In the genomic region with DNA sequence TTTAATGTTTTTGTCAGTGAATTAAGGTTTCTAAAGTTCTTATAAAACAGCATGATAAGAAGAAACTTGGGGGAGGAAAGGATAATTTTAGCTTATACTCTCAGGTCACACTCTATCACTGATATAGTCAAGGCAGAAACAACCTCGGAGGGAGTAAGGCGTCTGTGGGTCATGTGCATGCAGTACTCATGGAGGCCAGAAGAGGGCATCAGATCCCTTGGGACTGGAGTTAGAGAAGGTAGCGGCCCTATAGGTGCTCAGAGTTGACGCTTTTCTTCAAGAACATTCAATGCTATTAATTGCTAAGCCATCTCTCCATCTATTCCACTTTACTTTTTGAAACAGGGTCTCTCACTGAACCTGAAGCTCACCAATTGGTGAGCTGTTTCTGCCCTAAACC, we compare ENCODE assay signal across 9 mouse cellular contexts. TPM values are rescaled to one million over a fixed set of nuclear protein-coding genes. Genes with fewer than 3 reads are reported as not detected.
DNase-seq lines count a peak whose midpoint lies in the region; ATAC-seq and TF ChIP-seq lines count a peak whose summit lies in the region.
"Had no signal": no experiment of that assay in that cellular context is flagged by ENCODE, and none has a peak within 500 bp of the region (broad histone marks: within the 10 kb centered on the region; RNA-seq: fewer than 3 reads in every experiment).

No protein-coding gene starts in this region.

- H3K4me3 ChIP-seq in hindbrain, embryonic 10.5 days = no peak overlapping the region
- no peak overlapping the region for H3K4me3 ChIP-seq in hindbrain, embryonic 12.5 days
- H3K4me3 ChIP-seq in forebrain, embryonic 14.5 days (ENCODE audit: low read depth, low read length) = no peak overlapping the region
- no peak overlapping the region for H3K4me3 ChIP-seq in intestine, embryonic 15.5 days (replicated peaks)
- H3K4me3 ChIP-seq in midbrain, embryonic 11.5 days (ENCODE audit: low read depth, low read length) = no peak overlapping the region
- no peak overlapping the region for H3K4me3 ChIP-seq in stomach, postnatal 0 days (ENCODE audit: low read depth, low read length)
- H3K4me3 ChIP-seq: lung, embryonic 15.5 days had no signal

- no peaks in the 10 kb centered on the region for H3K4me1 ChIP-seq in hindbrain, embryonic 10.5 days (replicated peaks)
- H3K4me1 ChIP-seq in hindbrain, embryonic 12.5 days = no peaks in the 10 kb centered on the region
- no peaks in the 10 kb centered on the region for H3K4me1 ChIP-seq in forebrain, embryonic 14.5 days (ENCODE audit: control insufficient read depth, insufficient read depth, low read length)
- H3K4me1 ChIP-seq in intestine, embryonic 15.5 days (replicated peaks) = no peaks in the 10 kb centered on the region
- H3K4me1 ChIP-seq in midbrain, embryonic 11.5 days (ENCODE audit: control insufficient read depth, insufficient read depth, low read length) = no peaks in the 10 kb centered on the region
- no peaks in the 10 kb centered on the region for H3K4me1 ChIP-seq in stomach, postnatal 0 days (replicated peaks; ENCODE audit: control insufficient read depth, insufficient read depth)
- H3K4me1 ChIP-seq: lung, embryonic 15.5 days had no signal

- H3K27me3 ChIP-seq in hindbrain, embryonic 10.5 days (ENCODE audit: insufficient read depth, poor library complexity, severe bottlenecking) = no peaks in the 10 kb centered on the region
- no peaks in the 10 kb centered on the region for H3K27me3 ChIP-seq in hindbrain, embryonic 12.5 days
- H3K27me3 ChIP-seq in forebrain, embryonic 14.5 days (replicated peaks; ENCODE audit: control insufficient read depth, insufficient read depth, low read length) = no peaks in the 10 kb centered on the region
- no peaks in the 10 kb centered on the region for H3K27me3 ChIP-seq in intestine, embryonic 15.5 days (replicated peaks)
- H3K27me3 ChIP-seq in midbrain, embryonic 11.5 days (ENCODE audit: control insufficient read depth, insufficient read depth, low read length) = no peaks in the 10 kb centered on the region
- no peaks in the 10 kb centered on the region for H3K27me3 ChIP-seq in stomach, postnatal 0 days (ENCODE audit: control insufficient read depth, insufficient read depth, low read length)
- H3K27me3 ChIP-seq: lung, embryonic 15.5 days had no signal

- WGBS in hindbrain, embryonic 10.5 days = 17% methylated on average over 4 of the region's 4 CpGs
- WGBS in hindbrain, embryonic 12.5 days = 12% methylated on average over 4 of the region's 4 CpGs
- WGBS in forebrain, embryonic 14.5 days = 4% methylated on average over 4 of the region's 4 CpGs
- 5% methylated on average over 4 of the region's 4 CpGs for WGBS in intestine, embryonic 15.5 days
- 15% methylated on average over 4 of the region's 4 CpGs for WGBS in midbrain, embryonic 11.5 days
- 3% methylated on average over 4 of the region's 4 CpGs for WGBS in stomach, postnatal 0 days

- H3K36me3 ChIP-seq in hindbrain, embryonic 10.5 days = no peaks in the 10 kb centered on the region
- H3K36me3 ChIP-seq in hindbrain, embryonic 12.5 days = no peaks in the 10 kb centered on the region
- H3K36me3 ChIP-seq in forebrain, embryonic 14.5 days (ENCODE audit: control insufficient read depth, insufficient read depth, low read length) = no peaks in the 10 kb centered on the region
- H3K36me3 ChIP-seq in intestine, embryonic 15.5 days = no peaks in the 10 kb centered on the region
- no peaks in the 10 kb centered on the region for H3K36me3 ChIP-seq in midbrain, embryonic 11.5 days (ENCODE audit: control insufficient read depth, insufficient read depth, low read length)
- H3K36me3 ChIP-seq in stomach, postnatal 0 days (ENCODE audit: control insufficient read depth, insufficient read depth, low read length) = no peaks in the 10 kb centered on the region
- H3K36me3 ChIP-seq: lung, embryonic 15.5 days had no signal

- no peak for TF ChIP-seq EP300 in stomach, postnatal 0 days (optimal IDR thresholded peaks at IDR 0.05)

- H3K27ac ChIP-seq in hindbrain, embryonic 10.5 days = no peak overlapping the region
- no peak overlapping the region for H3K27ac ChIP-seq in hindbrain, embryonic 12.5 days
- no peak overlapping the region for H3K27ac ChIP-seq in forebrain, embryonic 14.5 days (ENCODE audit: low read depth, low read length)
- no peak overlapping the region for H3K27ac ChIP-seq in intestine, embryonic 15.5 days
- no peak overlapping the region for H3K27ac ChIP-seq in midbrain, embryonic 11.5 days (ENCODE audit: low read depth, low read length)
- H3K27ac ChIP-seq in stomach, postnatal 0 days (replicated peaks) = no peak overlapping the region
- H3K27ac ChIP-seq: lung, embryonic 15.5 days had no signal

- no peaks in the 10 kb centered on the region for H3K9me3 ChIP-seq in hindbrain, embryonic 10.5 days
- no peaks in the 10 kb centered on the region for H3K9me3 ChIP-seq in hindbrain, embryonic 12.5 days (replicated peaks)
- H3K9me3 ChIP-seq in forebrain, embryonic 14.5 days (replicated peaks; ENCODE audit: control insufficient read depth, low read length) = no peaks in the 10 kb centered on the region
- H3K9me3 ChIP-seq in intestine, embryonic 15.5 days = no peaks in the 10 kb centered on the region
- no peaks in the 10 kb centered on the region for H3K9me3 ChIP-seq in midbrain, embryonic 11.5 days (ENCODE audit: control insufficient read depth, low read length)
- no peaks in the 10 kb centered on the region for H3K9me3 ChIP-seq in stomach, postnatal 0 days (ENCODE audit: control insufficient read depth, low read length)
- H3K9me3 ChIP-seq: lung, embryonic 15.5 days had no signal

- peak; percentile 74 for DNase-seq in hindbrain, embryonic 10.5 days (ENCODE audit: low spot score)
- peak; percentile 72 for DNase-seq in cerebellum, adult 11 months
- DNase-seq in forebrain, embryonic 14.5 days (ENCODE audit: low spot score) = peak; percentile 73
- DNase-seq in left cerebral cortex, adult 18-20 months (ENCODE audit: low spot score in 2 of 2) = peak; percentile 85 to 95
- peak; percentile 91 for DNase-seq in midbrain, embryonic 11.5 days (ENCODE audit: low spot score, missing footprints)
- peak; percentile 78 for DNase-seq in stomach, postnatal 0 days (ENCODE audit: low spot score)

- no peak overlapping the region for H3K9ac ChIP-seq in hindbrain, embryonic 12.5 days
- no peak overlapping the region for H3K9ac ChIP-seq in forebrain, embryonic 14.5 days (ENCODE audit: low read length)
- no peak overlapping the region for H3K9ac ChIP-seq in intestine, embryonic 15.5 days
- H3K9ac ChIP-seq in midbrain, embryonic 11.5 days (ENCODE audit: low read length) = no peak overlapping the region
- H3K9ac ChIP-seq in stomach, postnatal 0 days (ENCODE audit: low read length) = no peak overlapping the region
- H3K9ac ChIP-seq: lung, embryonic 15.5 days had no signal

- TF ChIP-seq CTCF in stomach, postnatal 0 days (IDR thresholded peaks at IDR 0.05; ENCODE audit: low read depth) = peak; percentile 90

- no peak for ATAC-seq in hindbrain, embryonic 12.5 days (ENCODE audit: low FRiP score)
- peak; percentile 83 for ATAC-seq in forebrain, embryonic 14.5 days
- peak; percentile 76 for ATAC-seq in intestine, embryonic 15.5 days
- ATAC-seq in midbrain, embryonic 11.5 days (ENCODE audit: low FRiP score) = peak; percentile 73
- ATAC-seq in stomach, postnatal 0 days (ENCODE audit: low FRiP score, low TSS enrichment) = peak; percentile 54; the same call in 1 of the 2 replicates

- no peak overlapping the region for H3K4me2 ChIP-seq in hindbrain, embryonic 12.5 days (replicated peaks)
- H3K4me2 ChIP-seq in forebrain, embryonic 14.5 days (ENCODE audit: low read length) = no peak overlapping the region
- no peak overlapping the region for H3K4me2 ChIP-seq in intestine, embryonic 15.5 days (replicated peaks)
- H3K4me2 ChIP-seq in midbrain, embryonic 11.5 days = no peak overlapping the region
- H3K4me2 ChIP-seq in stomach, postnatal 0 days (replicated peaks; ENCODE audit: low read depth) = no peak overlapping the region
- H3K4me2 ChIP-seq: lung, embryonic 15.5 days had no signal

RNA-seq across cellular contexts. Expression of a gene that starts 19.8 kb away (rescaled TPM):
- polyA plus RNA-seq in hindbrain, embryonic 10.5 days (2016; fragmentation: Nextera tagmentation; extraction: Ambion mirVana) = not detected in 2 replicates
- polyA plus RNA-seq in hindbrain, embryonic 12.5 days (2016; fragmentation: Nextera tagmentation; extraction: Ambion mirVana) = not detected in 2 replicates
- not detected in 2 replicates for polyA plus RNA-seq in forebrain, embryonic 14.5 days (2014; fragmentation: Nextera tagmentation; extraction: Ambion mirVana)
- polyA plus RNA-seq in intestine, embryonic 15.5 days (2015; fragmentation: Nextera tagmentation; extraction: Ambion mirVana) = not detected in 2 replicates
- total RNA-seq in left cerebral cortex, adult 18-20 months (2021) = not detected
- polyA plus RNA-seq in midbrain, embryonic 11.5 days (2014; fragmentation: Nextera tagmentation; extraction: Ambion mirVana) = not detected in 2 replicates
- not detected in 2 replicates for polyA plus RNA-seq in stomach, postnatal 0 days (2015; fragmentation: Nextera tagmentation; extraction: Ambion mirVana)
- polyA plus RNA-seq: lung, embryonic 15.5 days had no signal

RNA-seq across cellular contexts. Expression of a gene that starts 22.2 kb away (rescaled TPM):
- polyA plus RNA-seq in hindbrain, embryonic 10.5 days (2016; fragmentation: Nextera tagmentation; extraction: Ambion mirVana) = 1.2 and 1.6 TPM in 2 replicates
- polyA plus RNA-seq in hindbrain, embryonic 12.5 days (2016; fragmentation: Nextera tagmentation; extraction: Ambion mirVana) = 1.7 and 2.3 TPM in 2 replicates
- polyA plus RNA-seq in forebrain, embryonic 14.5 days (2014; fragmentation: Nextera tagmentation; extraction: Ambion mirVana) = 0.10 and 0.57 TPM in 2 replicates
- polyA plus RNA-seq in intestine, embryonic 15.5 days (2015; fragmentation: Nextera tagmentation; extraction: Ambion mirVana) = 4.7 and 5.5 TPM in 2 replicates
- 10 to 100 TPM; 58.9 to 65.5 TPM for total RNA-seq in left cerebral cortex, adult 18-20 months (2021)
- 0.51 and 0.66 TPM in 2 replicates for polyA plus RNA-seq in midbrain, embryonic 11.5 days (2014; fragmentation: Nextera tagmentation; extraction: Ambion mirVana)
- polyA plus RNA-seq in stomach, postnatal 0 days (2015; fragmentation: Nextera tagmentation; extraction: Ambion mirVana) = 5.1 and 5.2 TPM in 2 replicates
